Mouse (Mus musculus): ENCODE data around the gene Acin1. TPM values are rescaled to one million over a fixed set of nuclear protein-coding genes. Genes with fewer than 3 reads are reported as not detected.

Gene Acin1
- polyA plus RNA-seq, 1 experiment from 2014 or later, result 109 TPM

DNA sequence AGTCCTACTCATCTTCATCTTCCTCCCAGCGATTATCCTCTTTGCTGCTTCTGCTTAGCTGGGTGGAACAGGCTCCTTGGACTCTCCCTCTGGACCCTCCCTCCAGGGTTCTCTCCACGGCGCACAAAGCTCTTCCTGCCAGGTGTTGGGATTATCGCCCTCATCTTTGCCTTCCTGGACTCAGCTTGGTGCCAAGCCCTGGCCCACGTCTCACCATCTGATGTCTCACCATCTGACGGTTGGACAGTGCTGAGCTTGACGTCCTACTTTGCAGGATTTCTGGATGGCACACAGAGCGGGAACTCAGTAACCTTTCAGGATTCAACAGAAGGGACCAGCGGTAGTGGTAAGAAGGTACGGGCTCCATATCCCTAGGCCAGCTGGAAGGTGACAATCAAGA, 35.0 kb upstream of the Acin1 start:
- no peak for DNase-seq (ENCODE audit: low spot score)
- no peak overlapping the region for H3K9ac ChIP-seq (ENCODE audit: low read depth, low read length)
- H3K36me3 ChIP-seq (ENCODE audit: control insufficient read depth, insufficient read depth, low read length), result no peaks in the 10 kb centered on the region
- H3K4me2 ChIP-seq, result no peak overlapping the region
- no peaks in the 10 kb centered on the region; the same call in 1 of the 2 replicates for H3K27me3 ChIP-seq (replicated peaks; ENCODE audit: control insufficient read depth, insufficient read depth, low read length)
- 77% methylated on average over 10 of the region's 10 CpGs for WGBS
- ATAC-seq (replicated peaks; ENCODE audit: low FRiP score), result no peak
- no peaks in the 10 kb centered on the region for H3K4me1 ChIP-seq (replicated peaks; ENCODE audit: control insufficient read depth, insufficient read depth, low read length)
- H3K4me3 ChIP-seq (ENCODE audit: low read depth, low read length), result no peak overlapping the region
- no peaks in the 10 kb centered on the region for H3K9me3 ChIP-seq (ENCODE audit: control insufficient read depth, low read length)
- H3K27ac ChIP-seq (ENCODE audit: low read depth, low read length), result no peak overlapping the region

DNA sequence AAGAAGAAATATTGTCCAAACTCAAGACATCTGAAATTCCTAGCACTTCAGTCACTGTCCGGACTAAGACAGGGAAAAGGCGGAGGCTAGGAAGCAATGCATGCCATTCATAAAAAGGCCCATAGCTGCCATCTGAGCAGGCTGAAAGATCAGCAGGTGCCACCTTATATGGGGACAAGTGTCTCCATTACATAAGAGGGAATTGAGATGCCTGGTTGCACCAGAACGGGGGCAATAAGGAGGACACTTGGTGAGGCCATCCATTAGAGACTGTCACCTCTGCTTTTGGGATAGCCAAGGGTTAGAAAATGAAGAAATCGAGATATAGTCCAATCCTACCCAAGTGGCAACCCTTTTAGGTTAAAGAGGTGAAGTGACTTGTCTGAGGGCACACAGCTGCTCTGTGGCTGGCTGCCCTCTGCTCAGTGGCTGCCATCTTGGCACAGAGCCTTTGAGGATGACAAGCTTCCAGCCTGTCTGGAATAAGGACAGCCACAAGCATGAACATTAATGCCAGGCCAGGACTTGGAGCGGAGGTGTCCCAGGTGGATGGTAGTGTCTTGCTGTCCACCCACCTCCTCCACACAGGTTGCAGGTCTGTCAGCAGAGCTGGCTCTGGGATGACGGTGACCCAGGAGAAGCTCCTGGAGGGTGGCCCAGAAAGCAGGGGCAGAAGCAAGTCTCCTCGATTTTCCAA, 34.1 kb upstream of the Acin1 start:
- Histone ChIP-seq H3K36me3 (ENCODE audit: control insufficient read depth, insufficient read depth, low read length) (no peaks in the 10 kb centered on the region), H3K4me1 (replicated peaks; ENCODE audit: control insufficient read depth, insufficient read depth, low read length) (no peaks in the 10 kb centered on the region), H3K9ac (ENCODE audit: low read depth, low read length) (no peak overlapping the region), H3K4me3 (ENCODE audit: low read depth, low read length) (no peak overlapping the region), H3K4me2 (no peak overlapping the region), H3K27ac (ENCODE audit: low read depth, low read length) (no peak overlapping the region), H3K27me3 (replicated peaks; ENCODE audit: control insufficient read depth, insufficient read depth, low read length) (no peaks in the 10 kb centered on the region; the same call in 1 of the 2 replicates), H3K9me3 (ENCODE audit: control insufficient read depth, low read length) (no peaks in the 10 kb centered on the region)
- ATAC-seq (replicated peaks; ENCODE audit: low FRiP score), result no peak
- DNase-seq (ENCODE audit: low spot score), result no peak
- WGBS, result 82% methylated on average over 7 of the region's 7 CpGs

DNA sequence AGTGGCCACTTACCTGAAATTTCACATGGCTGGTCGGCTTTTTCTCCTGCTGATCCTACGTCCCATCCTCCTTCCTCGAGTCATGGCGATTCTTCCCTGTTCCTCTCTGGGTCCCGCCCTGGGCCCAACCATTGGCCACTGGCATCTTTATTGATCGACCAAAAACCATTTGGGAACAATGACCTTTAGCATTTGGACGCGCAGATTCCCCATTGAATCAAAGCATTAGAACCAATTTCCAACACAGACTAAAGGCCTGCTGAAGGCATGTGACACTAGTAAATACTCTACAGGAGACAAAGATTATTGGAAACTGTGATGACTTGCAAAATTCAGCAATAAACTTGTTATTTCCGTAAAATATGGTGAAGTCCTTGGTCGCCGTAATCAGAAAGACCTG, 33.3 kb upstream of the Acin1 start:
- no peak for DNase-seq (ENCODE audit: low spot score)
- H3K4me1 ChIP-seq (replicated peaks; ENCODE audit: control insufficient read depth, insufficient read depth, low read length), result no peaks in the 10 kb centered on the region
- WGBS, result 85% methylated on average over 11 of the region's 11 CpGs

GRCm38 (mm10) chr14:54715402-54715801, 28.7 kb upstream of the Acin1 start:
- no peaks in the 10 kb centered on the region for H3K9me3 ChIP-seq (ENCODE audit: control insufficient read depth, low read length)
- H3K9ac ChIP-seq (ENCODE audit: low read depth, low read length), result no peak overlapping the region
- 78% methylated on average over 1 of the region's 1 CpGs for WGBS
- H3K27me3 ChIP-seq (replicated peaks; ENCODE audit: control insufficient read depth, insufficient read depth, low read length), result peaks cover 7% of the 10 kb centered on the region
- peak overlapping the region; percentile 74; the same call in 1 of the 2 replicates for H3K4me2 ChIP-seq
- ATAC-seq (replicated peaks; ENCODE audit: low FRiP score) (no peak), DNase-seq (ENCODE audit: low spot score) (no peak)
- no peaks in the 10 kb centered on the region for H3K4me1 ChIP-seq (replicated peaks; ENCODE audit: control insufficient read depth, insufficient read depth, low read length)
- H3K27ac ChIP-seq (ENCODE audit: low read depth, low read length), result no peak overlapping the region
- H3K36me3 ChIP-seq (ENCODE audit: control insufficient read depth, insufficient read depth, low read length), result no peaks in the 10 kb centered on the region
- no peak overlapping the region for H3K4me3 ChIP-seq (ENCODE audit: low read depth, low read length)

More for the DNA sequence above, 33.3 kb upstream of the Acin1 start:
- no peak overlapping the region for H3K9ac ChIP-seq (ENCODE audit: low read depth, low read length)
- H3K4me2 ChIP-seq, result no peak overlapping the region
- no peaks in the 10 kb centered on the region for H3K36me3 ChIP-seq (ENCODE audit: control insufficient read depth, insufficient read depth, low read length)
- H3K4me3 ChIP-seq (ENCODE audit: low read depth, low read length), result no peak overlapping the region
- H3K27me3 ChIP-seq (replicated peaks; ENCODE audit: control insufficient read depth, insufficient read depth, low read length), result no peaks in the 10 kb centered on the region; the same call in 1 of the 2 replicates
- ATAC-seq (replicated peaks; ENCODE audit: low FRiP score), result no peak
- H3K27ac ChIP-seq (ENCODE audit: low read depth, low read length), result no peak overlapping the region
- no peaks in the 10 kb centered on the region for H3K9me3 ChIP-seq (ENCODE audit: control insufficient read depth, low read length)

DNA sequence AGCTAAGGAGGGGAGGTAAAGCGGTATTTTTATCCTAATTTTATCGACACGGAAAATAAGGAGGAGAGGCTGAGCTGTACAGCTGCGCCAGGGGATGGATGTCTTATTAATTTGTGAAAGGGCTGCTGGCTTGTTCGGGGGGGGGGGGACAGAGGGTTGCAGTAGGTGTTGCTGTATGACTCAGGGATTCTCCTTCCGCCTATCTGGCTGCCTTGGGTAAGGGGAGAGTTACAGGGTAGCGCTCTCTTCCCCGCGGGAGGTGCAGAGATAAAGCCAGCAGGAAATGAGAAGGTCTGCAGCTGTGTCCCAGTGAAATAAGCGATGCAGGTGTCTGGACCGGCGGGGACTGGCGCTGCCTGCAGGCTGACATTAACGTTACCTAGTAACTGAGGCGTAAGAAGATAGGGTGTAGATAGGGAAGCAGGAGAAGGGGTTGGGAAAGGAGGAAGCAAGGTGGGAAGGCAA, 27.9 kb upstream of the Acin1 start:
- Histone ChIP-seq H3K4me1 (replicated peaks; ENCODE audit: control insufficient read depth, insufficient read depth, low read length) (no peaks in the 10 kb centered on the region), H3K4me2 (peak overlapping the region; percentile 74), H3K4me3 (ENCODE audit: low read depth, low read length) (peak overlapping the region; percentile 27), H3K9me3 (ENCODE audit: control insufficient read depth, low read length) (no peaks in the 10 kb centered on the region), H3K36me3 (ENCODE audit: control insufficient read depth, insufficient read depth, low read length) (no peaks in the 10 kb centered on the region), H3K9ac (ENCODE audit: low read depth, low read length) (no peak overlapping the region), H3K27ac (ENCODE audit: low read depth, low read length) (no peak overlapping the region), H3K27me3 (replicated peaks; ENCODE audit: control insufficient read depth, insufficient read depth, low read length) (peaks cover 14% of the 10 kb centered on the region)
- ATAC-seq (replicated peaks; ENCODE audit: low FRiP score), result 0 out of 2 replicates have a peak, but pooled peaks have one; percentile 32
- WGBS, result 2% methylated on average over 15 of the region's 15 CpGs
- no peak for DNase-seq (ENCODE audit: low spot score)

DNA sequence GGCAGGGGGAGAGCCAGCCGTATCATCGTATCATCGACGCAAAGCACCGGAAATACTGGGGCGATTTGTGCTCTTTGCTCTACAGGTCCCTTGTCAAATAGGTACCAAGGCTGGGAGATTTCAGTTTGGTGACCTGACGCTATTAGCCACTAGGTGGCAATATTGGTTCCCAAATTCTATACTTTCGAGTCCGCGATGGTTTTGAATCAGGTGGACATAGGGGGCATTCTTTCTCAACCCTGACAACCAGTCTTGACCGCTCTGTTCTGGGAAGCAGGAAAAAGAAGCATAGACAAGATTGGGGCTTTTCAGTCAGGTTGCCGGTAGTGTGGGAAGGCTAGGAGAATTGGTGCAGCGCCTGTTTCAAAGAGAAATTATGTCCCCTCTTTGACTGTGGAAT, 27.4 kb upstream of the Acin1 start:
- DNase-seq (ENCODE audit: low spot score) (peak; percentile 69), ATAC-seq (replicated peaks; ENCODE audit: low FRiP score) (no peak)
- peak overlapping the region; percentile 27 for H3K4me3 ChIP-seq (ENCODE audit: low read depth, low read length)
- H3K9me3 ChIP-seq (ENCODE audit: control insufficient read depth, low read length), result no peaks in the 10 kb centered on the region
- no peaks in the 10 kb centered on the region for H3K36me3 ChIP-seq (ENCODE audit: control insufficient read depth, insufficient read depth, low read length)
- H3K27me3 ChIP-seq (replicated peaks; ENCODE audit: control insufficient read depth, insufficient read depth, low read length), result peaks cover 20% of the 10 kb centered on the region
- H3K27ac ChIP-seq (ENCODE audit: low read depth, low read length), result no peak overlapping the region
- H3K4me1 ChIP-seq (replicated peaks; ENCODE audit: control insufficient read depth, insufficient read depth, low read length), result no peaks in the 10 kb centered on the region
- H3K9ac ChIP-seq (ENCODE audit: low read depth, low read length), result no peak overlapping the region
- H3K4me2 ChIP-seq, result peak overlapping the region; percentile 74
- WGBS, result 2% methylated on average over 13 of the region's 13 CpGs

GRCm38 (mm10) chr14:54712861-54713260, 26.1 kb upstream of the Acin1 start:
- Histone ChIP-seq H3K9me3 (ENCODE audit: control insufficient read depth, low read length) (no peaks in the 10 kb centered on the region), H3K4me3 (ENCODE audit: low read depth, low read length) (no peak overlapping the region), H3K27me3 (replicated peaks; ENCODE audit: control insufficient read depth, insufficient read depth, low read length) (peaks cover 30% of the 10 kb centered on the region), H3K4me1 (replicated peaks; ENCODE audit: control insufficient read depth, insufficient read depth, low read length) (no peaks in the 10 kb centered on the region), H3K27ac (ENCODE audit: low read depth, low read length) (peak overlapping the region; percentile 27; the same call in 1 of the 2 replicates), H3K36me3 (ENCODE audit: control insufficient read depth, insufficient read depth, low read length) (no peaks in the 10 kb centered on the region), H3K9ac (ENCODE audit: low read depth, low read length) (no peak overlapping the region), H3K4me2 (0 out of 2 replicates have a peak overlapping the region, but pooled peaks have one; percentile 10)
- WGBS, result 39% methylated on average over 8 of the region's 8 CpGs
- ATAC-seq (replicated peaks; ENCODE audit: low FRiP score) (peak; percentile 37; the same call in 1 of the 2 replicates), DNase-seq (ENCODE audit: low spot score) (no peak)

DNA sequence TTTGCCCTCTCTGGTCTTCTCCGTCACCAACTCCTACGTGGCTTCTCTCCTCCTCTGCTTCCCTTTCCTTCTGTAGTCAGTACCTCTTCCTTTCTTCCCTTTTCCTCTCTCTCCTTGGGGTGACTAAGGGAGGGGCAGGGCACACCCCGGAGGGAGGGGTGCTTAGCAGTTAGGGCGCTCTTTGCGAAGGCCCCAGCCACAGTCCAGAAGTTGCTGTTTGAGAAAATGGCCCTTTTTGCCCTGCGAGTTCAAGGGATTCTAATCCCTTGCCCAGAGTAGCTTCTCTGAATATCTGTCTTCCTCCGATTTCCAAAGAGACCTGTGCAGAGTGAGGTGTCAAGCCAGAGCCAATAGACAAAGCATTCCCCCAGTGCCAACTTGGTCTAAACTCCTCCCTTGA, 25.3 kb upstream of the Acin1 start, which contains the start of gene Cebpe:
Cebpe (minus strand) TSS at position 101 of the 400 bp plus-strand sequence.
- H3K36me3 ChIP-seq (ENCODE audit: control insufficient read depth, insufficient read depth, low read length), result no peaks in the 10 kb centered on the region
- H3K4me3 ChIP-seq (ENCODE audit: low read depth, low read length), result no peak within 1 kb of the TSS
- no peak within 1 kb of the TSS for H3K9ac ChIP-seq (ENCODE audit: low read depth, low read length)
- H3K4me2 ChIP-seq, result 0 out of 2 replicates have a peak within 1 kb of the TSS, but pooled peaks have one; percentile 10
- DNase-seq (ENCODE audit: low spot score) (no peak), ATAC-seq (replicated peaks; ENCODE audit: low FRiP score) (no peak)
- H3K27ac ChIP-seq (ENCODE audit: low read depth, low read length), result peak within 1 kb of the TSS; percentile 27; the same call in 1 of the 2 replicates
- 73% methylated on average over 7 of the region's 7 CpGs for WGBS
- H3K9me3 ChIP-seq (ENCODE audit: control insufficient read depth, low read length), result no peaks in the 10 kb centered on the region
- H3K4me1 ChIP-seq (replicated peaks; ENCODE audit: control insufficient read depth, insufficient read depth, low read length), result peaks cover 2% of the 10 kb centered on the region
- peaks cover 38% of the 10 kb centered on the region for H3K27me3 ChIP-seq (replicated peaks; ENCODE audit: control insufficient read depth, insufficient read depth, low read length)

GRCm38 (mm10) chr14:54709054-54709453, 22.3 kb upstream of the Acin1 start:
- DNase-seq (ENCODE audit: low spot score) (no peak), ATAC-seq (replicated peaks; ENCODE audit: low FRiP score) (no peak)
- no peaks in the 10 kb centered on the region for H3K9me3 ChIP-seq (ENCODE audit: control insufficient read depth, low read length)
- peaks cover 45% of the 10 kb centered on the region for H3K27me3 ChIP-seq (replicated peaks; ENCODE audit: control insufficient read depth, insufficient read depth, low read length)
- H3K27ac ChIP-seq (ENCODE audit: low read depth, low read length), result no peak overlapping the region
- 57% methylated on average over 9 of the region's 9 CpGs for whole genome bisulfite sequencing
- H3K36me3 ChIP-seq (ENCODE audit: control insufficient read depth, insufficient read depth, low read length), result no peaks in the 10 kb centered on the region
- no peak overlapping the region for H3K4me3 ChIP-seq (ENCODE audit: low read depth, low read length)
- peaks cover 22% of the 10 kb centered on the region for H3K4me1 ChIP-seq (replicated peaks; ENCODE audit: control insufficient read depth, insufficient read depth, low read length)
- H3K4me2 ChIP-seq, result no peak overlapping the region
- H3K9ac ChIP-seq (ENCODE audit: low read depth, low read length), result no peak overlapping the region

Measured in liver, embryonic 11.5 days (tissue).